Mouse (Mus musculus) kidney, postnatal 0 days (tissue): ENCODE data around the gene Tbc1d1. TPM values are rescaled to one million over a fixed set of nuclear protein-coding genes. Genes with fewer than 3 reads are reported as not detected.
A peak's percentile ranks its signal among the peaks of the same experiment; 100 is the strongest.

ENCODE experiments used
- ATAC-seq: fragments of 200-750 bp; cut with Nextera tagmentation; replicated peaks from 2 replicates; pipeline ENCODE4 v1.8.0; 2017; ENCODE audit warnings: low read depth, moderate number of reproducible peaks, moderate TSS enrichment, moderate library complexity; ENCODE audit not compliant: low FRiP score
- DNase-seq: peaks from one replicate; pipeline ENCODE4 v3.0.0-alpha.2; 2016; ENCODE audit warnings: low spot score
- H3K27ac ChIP-seq: fragments of 300-500 bp; sonication (generic); 2 replicates; pipeline ENCODE4 v1.5.1; 2014; ENCODE audit warnings: mild to moderate bottlenecking
- H3K27me3 ChIP-seq: fragments of 300-500 bp; sonication (generic); 2 replicates; pipeline ENCODE4 v1.6.1; 2014; ENCODE audit warnings: low read length, mixed read lengths; ENCODE audit not compliant: insufficient read depth
- H3K36me3 ChIP-seq: fragments of 300-500 bp; sonication (generic); 2 replicates; pipeline ENCODE4 v1.6.1; 2014; ENCODE audit warnings: low read length, mixed read lengths; ENCODE audit not compliant: insufficient read depth
- H3K4me1 ChIP-seq: fragments of 300-500 bp; sonication (generic); replicated peaks from 2 replicates; pipeline ENCODE4 v1.6.1; 2014; ENCODE audit warnings: antibody characterized with exemption, low read length, mixed read lengths; ENCODE audit not compliant: insufficient read depth
- H3K4me2 ChIP-seq: fragments of 300-500 bp; sonication (generic); 2 replicates; pipeline ENCODE4 v1.6.1; 2014; ENCODE audit warnings: mild to moderate bottlenecking, low read length, moderate library complexity, mixed read lengths
- H3K4me3 ChIP-seq: fragments of 300-500 bp; sonication (generic); replicated peaks from 2 replicates; pipeline ENCODE4 v1.5.1; 2014; ENCODE audit warnings: low read depth, low read length
- H3K9ac ChIP-seq: fragments of 300-500 bp; sonication (generic); 2 replicates; pipeline ENCODE4 v1.6.1; 2014; ENCODE audit warnings: low read depth, low read length
- H3K9me3 ChIP-seq: fragments of 300-500 bp; sonication (generic); replicated peaks from 2 replicates; pipeline ENCODE4 v1.6.1; 2016; ENCODE audit warnings: low read length, inconsistent platforms, mixed read lengths
- CTCF ChIP-seq: IDR thresholded peaks from 2 replicates; pipeline ENCODE4 v1.5.1; 2016; ENCODE audit warnings: antibody characterized with exemption, low read depth, mild to moderate bottlenecking, moderate library complexity
- WGBS: fragments of 180-500 bp; shearing (Covaris S2); extraction: QIAGEN DNeasy Blood & Tissue Kit; methylation state at CpG from one replicate; pipeline ENCODE4 v1.1.7; 2014; 5-methylcytosine and 5-hydroxymethylcytosine counted together
- polyA plus RNA-seq: library from polyadenylated mRNA; unstranded; fragments of >200 nt; fragmentation: Nextera tagmentation; extraction: Ambion mirVana; gene quantifications from 2 replicates; pipeline ENCODE4 v1.2.1, GENCODE M21; 2015

Gene Tbc1d1
- polyA plus RNA-seq, 1 experiment from 2014 or later: 26.2 TPM

DNA sequence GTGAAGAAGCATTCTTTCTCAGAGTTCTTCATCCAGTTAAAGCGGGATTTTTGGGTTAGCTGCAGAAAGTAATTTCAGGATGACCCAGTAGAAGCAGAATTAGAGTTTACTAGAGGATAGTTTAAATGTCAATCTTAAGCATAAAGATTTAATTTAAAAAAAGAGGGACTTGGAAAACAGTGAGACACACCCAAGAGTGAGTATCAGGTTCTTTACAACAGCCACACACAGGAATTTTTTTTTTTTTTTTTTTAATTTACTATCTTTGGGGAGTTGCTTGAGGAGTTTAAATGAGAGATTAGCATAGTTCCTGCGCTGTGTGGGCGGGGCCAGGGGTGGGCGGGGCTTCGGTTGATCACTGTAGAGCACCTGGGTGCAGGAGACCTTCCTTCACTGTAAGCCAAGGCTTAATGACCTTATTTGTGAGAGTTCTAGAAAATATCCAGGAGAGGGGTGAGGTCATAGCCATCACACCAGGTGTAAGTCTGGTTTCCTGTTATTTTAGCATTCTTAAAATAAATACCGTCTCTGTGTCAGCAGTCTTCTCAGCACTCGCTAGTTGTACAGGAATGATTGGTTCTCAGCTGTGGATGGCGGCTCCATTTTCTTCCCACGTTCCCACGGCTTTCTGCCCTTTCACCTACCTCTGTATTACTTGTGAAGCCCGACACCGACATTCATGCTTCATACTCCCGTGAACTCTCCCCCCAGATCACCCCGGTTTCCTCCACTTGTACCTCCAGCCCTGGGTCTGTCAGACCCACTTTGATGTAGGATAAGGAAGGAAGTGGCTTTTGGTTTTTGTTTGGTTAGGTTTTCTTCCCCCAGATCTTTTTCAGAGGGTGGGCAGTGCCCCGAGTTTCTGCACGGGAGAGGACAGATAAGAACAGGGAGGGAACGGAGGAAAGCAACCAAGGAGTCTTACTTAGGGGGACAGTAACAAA, 6.6 kb upstream of the Tbc1d1 start:
- Histone ChIP-seq H3K27me3 (no peaks in the 10 kb centered on the region), H3K9ac (no peak overlapping the region), H3K4me2 (peak overlapping the region; percentile 45), H3K4me1 (no peaks in the 10 kb centered on the region), H3K9me3 (no peaks in the 10 kb centered on the region), H3K36me3 (no peaks in the 10 kb centered on the region), H3K27ac (no peak overlapping the region), H3K4me3 (no peak overlapping the region)
- no peak for ATAC-seq
- no peak for TF ChIP-seq CTCF
- no peak for DNase-seq
- WGBS: 13% methylated on average over 17 of the region's 17 CpGs

DNA sequence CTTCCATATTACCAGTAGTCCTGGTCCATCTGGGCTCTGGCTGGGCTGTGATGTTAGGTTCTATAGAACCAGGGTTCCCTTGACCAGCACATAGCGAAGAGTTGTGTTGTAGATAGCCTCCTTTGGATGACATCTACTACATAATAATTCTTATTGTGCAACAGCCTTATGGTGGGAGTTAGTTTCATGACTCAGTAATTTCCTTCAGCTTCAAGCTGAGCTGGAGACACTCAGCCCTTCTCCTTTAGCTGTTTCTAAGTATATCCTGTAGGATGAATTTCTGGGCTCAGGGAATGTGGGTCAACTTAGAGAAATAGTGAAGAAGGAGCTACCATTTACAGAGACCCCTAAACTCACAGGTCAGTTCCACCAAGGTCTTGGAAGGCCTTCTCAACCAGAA, 2.8 kb upstream of the Tbc1d1 start:
- Histone ChIP-seq H3K9me3 (no peaks in the 10 kb centered on the region), H3K27ac (no peak overlapping the region), H3K4me1 (peaks cover 9% of the 10 kb centered on the region; the same call in 1 of the 2 replicates), H3K27me3 (no peaks in the 10 kb centered on the region), H3K36me3 (no peaks in the 10 kb centered on the region), H3K9ac (no peak overlapping the region), H3K4me2 (no peak overlapping the region), H3K4me3 (no peak overlapping the region)
- ATAC-seq: no peak
- WGBS: 88% methylated on average over 1 of the region's 1 CpGs
- no peak for TF ChIP-seq CTCF
- DNase-seq: no peak

DNA sequence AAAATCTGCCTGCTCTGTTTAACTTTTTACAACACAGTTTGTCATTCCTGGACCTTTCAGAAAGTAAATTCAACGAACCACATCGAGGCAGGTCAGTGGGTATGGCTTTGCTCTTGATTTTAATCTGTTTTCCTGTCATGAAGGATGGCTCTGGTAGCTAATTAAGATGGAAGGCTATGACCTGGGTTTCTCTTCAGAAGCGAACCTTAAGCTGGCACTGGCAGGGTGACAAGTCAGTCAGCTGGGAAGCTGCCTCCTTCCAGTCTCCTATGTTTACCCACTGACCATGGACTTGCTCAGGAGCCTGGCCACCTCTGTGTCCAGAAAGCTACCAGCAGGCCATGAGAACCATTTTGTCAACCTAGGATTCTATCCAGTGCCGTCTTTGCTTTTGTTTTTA, 474 bp downstream of the Tbc1d1 start:
- WGBS: 10% methylated on average over 4 of the region's 4 CpGs
- no peaks in the 10 kb centered on the region for H3K9me3 ChIP-seq
- H3K27ac ChIP-seq: peak overlapping the region; percentile 80
- H3K4me3 ChIP-seq: peak overlapping the region; percentile 20; the same call in 1 of the 2 replicates
- peak; percentile 64 for DNase-seq
- H3K36me3 ChIP-seq: no peaks in the 10 kb centered on the region
- H3K27me3 ChIP-seq: no peaks in the 10 kb centered on the region
- TF ChIP-seq CTCF: no peak
- peak overlapping the region; percentile 48; the same call in 1 of the 2 replicates for H3K9ac ChIP-seq
- peak overlapping the region; percentile 52 for H3K4me2 ChIP-seq
- peaks cover 22% of the 10 kb centered on the region for H3K4me1 ChIP-seq
- ATAC-seq: no peak

DNA sequence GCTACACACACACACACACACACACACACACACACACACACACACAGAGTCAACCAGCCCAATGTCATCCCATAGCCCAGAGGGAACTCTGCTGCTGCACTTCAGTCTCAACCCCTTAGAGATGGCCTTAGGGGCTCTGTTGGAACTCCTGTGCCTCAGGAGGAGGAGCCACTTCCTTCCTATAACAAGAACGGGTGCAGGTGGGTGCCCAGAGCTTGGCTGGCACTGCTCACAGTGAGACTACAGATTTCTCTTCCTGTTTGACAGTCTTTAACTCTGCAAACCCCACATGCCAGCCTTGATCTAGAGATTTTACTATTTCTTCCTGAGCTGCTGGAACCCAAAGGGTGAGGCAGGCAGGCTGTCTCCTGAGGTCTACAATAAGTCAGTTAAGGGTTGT, 1.8 kb downstream of the Tbc1d1 start:
- 65% methylated on average over 1 of the region's 1 CpGs for WGBS
- DNase-seq (no peak), ATAC-seq (no peak)
- Histone ChIP-seq H3K4me3 (no peak overlapping the region), H3K36me3 (no peaks in the 10 kb centered on the region), H3K4me1 (peaks cover 23% of the 10 kb centered on the region), H3K27ac (no peak overlapping the region), H3K4me2 (no peak overlapping the region), H3K27me3 (no peaks in the 10 kb centered on the region), H3K9ac (no peak overlapping the region), H3K9me3 (no peaks in the 10 kb centered on the region)
- TF ChIP-seq CTCF: no peak

DNA sequence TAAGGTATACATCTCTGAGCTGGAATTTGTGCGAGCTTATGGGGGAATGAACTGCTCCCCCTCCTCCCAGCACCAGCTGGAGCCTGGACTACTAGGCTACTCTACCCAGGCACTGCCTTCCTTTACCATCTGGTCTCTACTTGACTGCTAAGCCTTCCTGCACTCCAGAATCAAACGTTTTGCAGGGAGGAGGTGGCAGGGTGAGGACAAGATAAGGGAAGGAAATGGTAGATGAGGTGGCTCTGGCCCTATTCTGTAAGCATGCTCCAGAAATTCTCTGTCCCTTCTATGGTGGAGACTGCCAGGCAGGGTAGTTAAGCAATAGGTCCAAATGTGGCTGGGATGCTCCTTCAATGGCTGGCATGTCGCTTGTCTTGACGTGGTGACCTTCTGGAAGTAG, 2.4 kb downstream of the Tbc1d1 start:
- H3K4me2 ChIP-seq: no peak overlapping the region
- H3K27me3 ChIP-seq: no peaks in the 10 kb centered on the region
- no peak for TF ChIP-seq CTCF
- no peak overlapping the region for H3K27ac ChIP-seq
- no peaks in the 10 kb centered on the region for H3K36me3 ChIP-seq
- DNase-seq: no peak
- H3K9ac ChIP-seq: no peak overlapping the region
- no peak overlapping the region for H3K4me3 ChIP-seq
- peaks cover 23% of the 10 kb centered on the region for H3K4me1 ChIP-seq
- 58% methylated on average over 4 of the region's 4 CpGs for WGBS
- H3K9me3 ChIP-seq: no peaks in the 10 kb centered on the region
- ATAC-seq: no peak

DNA sequence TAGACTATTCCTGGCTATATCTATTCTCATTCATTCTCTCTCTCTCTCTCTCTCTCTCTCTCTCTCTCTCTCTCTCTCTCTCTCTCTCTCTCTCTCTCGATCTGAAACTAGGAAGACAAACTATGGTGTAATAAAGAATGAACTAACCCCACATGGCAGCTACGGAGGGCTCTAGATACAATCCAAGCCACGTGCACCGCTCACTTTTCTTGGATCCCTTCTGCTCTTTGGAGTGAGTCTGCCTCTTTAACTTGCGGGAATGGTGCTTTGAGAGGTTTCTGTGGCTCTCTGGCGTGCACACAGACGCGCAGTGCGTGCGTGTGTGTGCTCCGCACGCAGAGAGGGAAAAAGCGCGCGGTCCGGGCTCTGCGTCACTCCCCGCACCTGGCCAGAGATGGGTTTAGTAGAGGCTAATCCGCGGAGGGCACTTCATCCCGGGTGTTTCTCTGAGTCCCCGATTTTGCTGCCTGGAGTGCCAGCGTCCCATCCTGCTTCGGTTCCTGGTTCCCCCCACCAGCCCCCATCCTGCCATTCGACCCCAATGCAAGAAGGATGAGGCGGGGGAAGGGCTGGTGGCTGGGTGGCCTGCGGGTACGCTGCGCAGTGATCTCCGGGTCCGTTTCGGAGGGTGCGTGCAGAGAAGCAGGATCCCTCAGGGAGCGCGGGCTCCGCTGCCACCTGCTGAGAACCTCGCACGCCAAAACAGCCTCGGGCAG, 3.1 kb downstream of the Tbc1d1 start:
- ATAC-seq: no peak
- Histone ChIP-seq H3K4me2 (peak overlapping the region; percentile 99), H3K4me3 (peak overlapping the region; percentile 61), H3K27ac (no peak overlapping the region), H3K4me1 (peaks cover 23% of the 10 kb centered on the region), H3K9ac (peak overlapping the region; percentile 55), H3K36me3 (no peaks in the 10 kb centered on the region), H3K9me3 (no peaks in the 10 kb centered on the region), H3K27me3 (no peaks in the 10 kb centered on the region)
- WGBS: under 1% methylated on average over 39 of the region's 39 CpGs
- no peak for TF ChIP-seq CTCF
- DNase-seq: no peak
